Mouse (Mus musculus) E14TG2a.4 (cell line): ENCODE results near the gene Rnf215.
"Not testable (repeated sequence)": the region's sequence is repeated elsewhere in the genome, so short reads cannot be mapped to it uniquely, and the experiment has no call there.

ENCODE experiments used
- H3K27me3 ChIP-seq: 2 replicates; pipeline ENCODE4 v1.6.1; 2014; ENCODE audit warnings: low read length, control low read depth; ENCODE audit not compliant: insufficient read depth
- H3K36me3 ChIP-seq: 2 replicates; pipeline ENCODE4 v1.6.1; 2014; ENCODE audit warnings: low read length, control low read depth; ENCODE audit not compliant: insufficient read depth
- H3K4me1 ChIP-seq: replicated peaks from 2 replicates; pipeline ENCODE4 v1.6.1; 2014; ENCODE audit warnings: low read depth, low read length, control low read depth
- H3K4me3 ChIP-seq: replicated peaks from 2 replicates; pipeline ENCODE4 v1.5.1; 2014; ENCODE audit warnings: mild to moderate bottlenecking, low read length
- H3K9me3 ChIP-seq: 2 replicates; pipeline ENCODE4 v1.6.1; 2014; ENCODE audit warnings: low read length, control low read depth
- CTCF ChIP-seq: conservative IDR thresholded peaks from 2 replicates; pipeline ENCODE4 v1.5.1; 2014; ENCODE audit warnings: low read length
- NANOG ChIP-seq: IDR thresholded peaks from 2 replicates; pipeline ENCODE4 v1.6.1; 2014; ENCODE audit warnings: borderline replicate concordance, low read length, mixed read lengths
- POU5F1 ChIP-seq: IDR thresholded peaks from 2 replicates; pipeline ENCODE4 v1.6.1; 2014; ENCODE audit warnings: low read length, borderline replicate concordance

The Rnf215 gene

DNA sequence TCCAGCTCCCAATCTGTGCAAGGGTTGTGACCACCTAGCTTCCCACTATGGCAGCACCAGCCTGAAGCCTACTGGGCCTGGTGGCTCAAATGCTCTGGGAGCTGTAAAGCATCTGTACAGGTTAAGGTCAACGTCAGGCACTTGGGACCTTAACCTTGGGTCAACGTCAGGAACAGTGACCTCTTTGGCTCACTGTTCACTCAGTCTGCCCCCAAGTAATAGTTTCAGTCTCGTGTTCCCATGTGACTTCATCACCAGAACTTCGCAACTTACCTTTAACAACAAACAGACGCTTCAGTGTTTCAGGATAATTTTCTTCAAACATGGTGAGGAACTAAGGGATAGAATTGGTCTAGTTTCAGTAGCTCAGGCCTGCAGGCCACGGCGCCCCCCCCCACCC is 26.3 kb upstream of the Rnf215 start:
- Histone ChIP-seq H3K4me1 (0 out of 2 replicates have a peak, but pooled peaks cover 3% of the 10 kb centered on the region), H3K9me3 (no peaks in the 10 kb centered on the region), H3K36me3 (peaks cover 55% of the 10 kb centered on the region), H3K4me3 (no peak overlapping the region), H3K27me3 (no peaks in the 10 kb centered on the region)
- TF ChIP-seq NANOG, result no peak
- TF ChIP-seq POU5F1, result no peak
- TF ChIP-seq CTCF, result no peak

DNA sequence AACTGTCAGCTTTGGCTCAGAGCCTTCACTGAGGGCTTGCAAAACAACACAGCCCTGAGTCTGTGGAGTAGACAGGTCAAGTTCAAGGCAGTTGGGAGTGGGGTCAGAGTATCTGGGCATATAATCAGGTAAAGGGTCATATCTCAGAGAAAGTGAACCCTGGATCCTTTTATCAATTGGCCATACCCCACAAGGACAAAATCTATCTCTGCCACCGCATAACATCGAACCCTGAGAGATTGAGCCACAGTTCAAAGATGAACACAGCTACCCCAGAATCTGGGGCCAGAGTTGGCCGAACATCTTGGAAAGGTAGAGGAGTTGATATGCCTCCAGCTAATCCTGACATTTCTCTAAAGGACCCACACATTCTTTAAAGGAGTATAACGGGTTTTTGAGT is 23.0 kb upstream of the Rnf215 start:
- TF ChIP-seq CTCF (no peak), POU5F1 (no peak), NANOG (no peak)
- Histone ChIP-seq H3K27me3 (peaks cover 5% of the 10 kb centered on the region), H3K4me3 (no peak overlapping the region), H3K36me3 (peaks cover 49% of the 10 kb centered on the region), H3K9me3 (no peaks in the 10 kb centered on the region), H3K4me1 (no peaks in the 10 kb centered on the region)

DNA sequence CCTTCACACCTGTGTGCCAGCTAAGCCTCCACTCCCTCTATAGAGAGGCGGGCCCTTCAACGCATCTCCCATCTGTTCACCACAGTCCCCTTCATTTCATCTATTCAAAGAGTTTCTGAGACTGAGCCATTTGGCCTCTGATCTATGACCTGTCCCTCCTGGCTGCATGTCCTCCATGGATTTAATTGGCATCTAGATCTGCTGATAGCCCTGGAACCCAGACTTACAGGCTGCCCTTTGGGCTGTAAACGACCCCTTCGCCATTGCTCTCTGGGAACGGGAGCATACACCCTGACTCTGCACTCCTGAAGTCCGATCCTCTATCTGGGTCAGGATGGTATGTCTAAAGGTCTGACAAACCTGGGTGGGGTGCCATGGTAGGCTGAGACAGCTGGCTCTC is 22.1 kb upstream of the Rnf215 start:
- no peak overlapping the region for H3K4me3 ChIP-seq
- no peaks in the 10 kb centered on the region for H3K9me3 ChIP-seq
- H3K27me3 ChIP-seq, result peaks cover 13% of the 10 kb centered on the region
- peaks cover 4% of the 10 kb centered on the region for H3K4me1 ChIP-seq
- H3K36me3 ChIP-seq, result peaks cover 41% of the 10 kb centered on the region
- TF ChIP-seq POU5F1 (no peak), CTCF (no peak), NANOG (no peak)

DNA sequence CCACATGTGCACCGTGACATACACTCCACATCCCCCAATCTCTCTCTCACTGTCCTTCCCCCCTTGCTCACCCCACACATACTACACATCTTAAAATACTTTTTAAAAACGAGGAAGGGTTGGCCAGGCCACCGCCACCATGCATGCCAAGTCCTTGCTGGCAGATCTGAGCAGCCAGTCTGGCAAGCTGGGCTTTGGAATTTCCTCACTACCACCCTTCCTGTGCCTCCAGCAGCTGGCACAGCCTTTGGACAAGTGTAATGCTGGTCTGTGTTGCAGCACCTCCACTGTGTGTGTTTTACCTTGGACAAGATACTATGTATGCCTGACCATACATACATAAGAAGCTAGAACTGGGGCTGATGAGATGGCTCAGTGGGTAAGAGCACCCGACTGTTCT is 21.5 kb upstream of the Rnf215 start:
- no peaks in the 10 kb centered on the region for H3K9me3 ChIP-seq
- H3K4me1 ChIP-seq, result peaks cover 9% of the 10 kb centered on the region
- peaks cover 19% of the 10 kb centered on the region for H3K27me3 ChIP-seq
- no peak for TF ChIP-seq POU5F1
- no peak for TF ChIP-seq CTCF
- no peak for TF ChIP-seq NANOG
- no peak overlapping the region for H3K4me3 ChIP-seq
- H3K36me3 ChIP-seq, result peaks cover 35% of the 10 kb centered on the region

DNA sequence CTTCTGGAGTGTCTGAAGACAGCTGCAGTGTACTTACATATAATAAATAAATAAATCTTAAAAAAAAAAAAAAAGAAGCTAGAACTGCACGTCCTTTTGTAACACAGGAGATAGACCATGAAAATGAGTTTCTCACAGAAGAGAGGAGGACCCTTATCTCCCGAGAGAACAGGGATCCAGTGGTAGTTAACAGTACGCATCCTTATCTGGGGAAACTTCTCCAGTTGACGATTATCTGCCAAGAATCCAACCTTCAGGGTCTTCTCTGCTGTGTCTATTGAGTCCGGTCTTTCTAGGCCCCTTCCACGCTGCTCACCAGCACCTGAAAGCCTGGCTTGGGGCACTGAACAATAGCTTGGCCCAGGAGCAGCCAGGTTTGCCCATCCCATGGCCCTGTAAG is 21.0 kb upstream of the Rnf215 start:
- TF ChIP-seq POU5F1 (no peak), CTCF (no peak), NANOG (no peak)
- peaks cover 12% of the 10 kb centered on the region for H3K4me1 ChIP-seq
- H3K9me3 ChIP-seq, result no peaks in the 10 kb centered on the region
- peaks cover 30% of the 10 kb centered on the region for H3K36me3 ChIP-seq
- peaks cover 22% of the 10 kb centered on the region for H3K27me3 ChIP-seq
- no peak overlapping the region for H3K4me3 ChIP-seq

DNA sequence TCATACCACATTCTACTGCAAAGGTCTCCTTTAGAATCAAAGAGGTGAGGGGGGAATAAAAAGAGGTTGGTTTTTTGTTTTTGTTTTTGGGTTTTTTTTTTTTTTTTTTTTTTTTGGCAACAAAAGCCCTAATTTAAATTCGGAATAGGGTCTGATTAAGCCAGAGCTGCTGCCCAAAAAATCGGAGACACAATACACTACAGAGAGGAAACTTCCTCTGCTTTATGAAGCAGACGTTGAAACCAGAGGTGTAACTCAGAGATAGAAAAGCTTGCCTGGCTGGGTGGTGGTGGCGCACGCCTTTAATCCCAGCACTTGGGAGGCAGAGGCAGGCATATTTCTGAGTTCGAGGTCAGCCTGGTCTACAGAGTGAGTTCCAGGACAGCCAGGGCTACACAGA is 20.5 kb upstream of the Rnf215 start:
- H3K4me1 ChIP-seq, result peaks cover 18% of the 10 kb centered on the region
- not testable (repeated sequence) for H3K9me3 ChIP-seq, H3K4me3 ChIP-seq
- H3K27me3 ChIP-seq, result peaks cover 28% of the 10 kb centered on the region
- peaks cover 25% of the 10 kb centered on the region for H3K36me3 ChIP-seq

DNA sequence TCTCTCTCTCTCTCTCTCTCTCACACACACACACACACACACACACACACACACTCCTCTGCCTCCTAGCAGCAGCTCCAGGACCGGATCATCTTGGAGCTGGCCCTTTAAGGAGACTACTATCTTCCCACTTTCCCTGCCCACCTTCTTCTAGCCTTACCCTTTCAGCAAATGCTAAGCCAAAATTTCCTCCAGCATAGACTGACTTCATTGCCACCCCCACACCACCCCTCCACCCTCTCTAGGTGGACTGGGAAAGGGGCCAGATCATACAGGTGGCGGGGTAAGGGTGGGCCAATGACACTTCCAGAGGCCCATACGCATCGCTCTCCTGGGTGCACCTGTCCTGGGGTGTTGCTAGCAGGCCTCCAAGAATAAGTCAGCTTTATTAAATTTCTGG is 19.6 kb upstream of the Rnf215 start:
- H3K9me3 ChIP-seq, result no peaks in the 10 kb centered on the region
- peaks cover 25% of the 10 kb centered on the region for H3K4me1 ChIP-seq
- peaks cover 25% of the 10 kb centered on the region for H3K36me3 ChIP-seq
- TF ChIP-seq CTCF (no peak), NANOG (no peak), POU5F1 (no peak)
- H3K4me3 ChIP-seq, result no peak overlapping the region
- peaks cover 34% of the 10 kb centered on the region for H3K27me3 ChIP-seq

DNA sequence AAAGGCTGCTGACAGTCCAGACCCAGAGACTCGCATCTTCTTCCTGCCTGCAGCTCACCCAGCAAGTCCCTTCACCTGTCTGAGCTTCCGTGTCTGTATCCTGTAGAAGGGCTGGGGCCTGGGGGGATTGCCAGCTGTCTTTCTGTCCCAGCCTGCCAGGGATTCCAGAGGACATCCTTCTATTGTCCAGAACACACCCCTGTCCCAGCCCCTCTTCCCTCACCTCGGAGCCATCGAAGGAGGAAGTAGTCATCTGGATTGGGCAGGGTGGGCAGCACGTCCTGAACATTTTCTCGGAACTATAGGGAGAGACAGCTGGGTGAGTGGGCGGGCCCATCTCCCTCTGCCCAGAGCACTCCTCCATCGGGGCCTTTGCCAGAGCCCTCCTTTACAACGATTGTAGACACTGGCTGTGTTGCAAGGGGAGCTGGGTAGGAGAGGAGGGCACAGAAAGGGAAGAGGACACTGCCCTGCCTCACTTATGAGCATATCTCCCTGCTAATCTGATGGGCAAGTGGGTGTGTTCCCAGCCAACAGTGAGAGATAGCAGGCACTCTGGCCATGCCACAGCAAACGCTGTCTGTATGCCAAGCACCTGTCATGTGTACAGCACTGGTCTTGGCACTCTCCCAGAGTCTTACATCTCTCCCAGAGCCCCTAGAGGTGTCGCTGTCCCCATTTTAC is 18.4 kb upstream of the Rnf215 start:
- Histone ChIP-seq H3K4me1 (peaks cover 32% of the 10 kb centered on the region), H3K9me3 (no peaks in the 10 kb centered on the region), H3K36me3 (peaks cover 20% of the 10 kb centered on the region), H3K4me3 (no peak overlapping the region), H3K27me3 (peaks cover 34% of the 10 kb centered on the region)
- TF ChIP-seq NANOG (no peak), CTCF (no peak), POU5F1 (no peak)

DNA sequence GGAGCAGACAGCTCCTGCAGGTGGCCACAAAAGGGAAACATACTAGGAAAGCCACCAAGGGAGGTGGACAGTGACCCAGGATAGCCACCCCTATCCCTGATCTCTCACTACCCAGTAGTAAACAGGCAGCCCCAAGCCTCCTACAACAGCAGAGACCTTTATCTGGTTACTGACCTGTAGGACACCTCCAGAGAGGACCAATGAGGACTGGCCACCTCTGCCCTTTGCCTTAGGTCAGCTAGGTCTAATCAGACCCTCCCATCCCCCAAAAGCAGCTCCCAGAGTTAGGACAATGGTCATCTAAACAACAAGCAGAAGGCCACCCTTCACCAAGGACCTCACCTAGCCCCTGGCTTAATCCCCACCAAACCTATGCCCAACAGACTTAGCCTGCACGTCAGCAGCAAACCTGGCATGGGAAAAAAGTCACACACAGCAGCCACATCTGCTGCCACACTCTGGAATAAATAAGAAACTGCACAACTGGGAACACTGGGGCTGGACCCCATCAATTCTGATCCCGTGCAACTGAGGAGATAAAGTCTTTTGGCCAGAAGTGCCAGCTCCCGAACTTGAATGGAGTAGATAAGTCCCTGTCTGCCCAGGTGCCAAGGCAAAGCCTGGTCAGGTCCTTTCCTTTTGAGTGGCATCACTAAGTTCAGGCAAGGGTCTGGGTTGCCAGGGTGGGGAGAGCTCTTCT is 17.5 kb upstream of the Rnf215 start:
- peaks cover 41% of the 10 kb centered on the region for H3K4me1 ChIP-seq
- peaks cover 17% of the 10 kb centered on the region for H3K36me3 ChIP-seq
- H3K4me3 ChIP-seq, result peak overlapping the region; percentile 81; the same call in 1 of the 2 replicates
- no peaks in the 10 kb centered on the region for H3K9me3 ChIP-seq
- H3K27me3 ChIP-seq, result peaks cover 34% of the 10 kb centered on the region
- no peak for TF ChIP-seq POU5F1
- no peak for TF ChIP-seq CTCF
- no peak for TF ChIP-seq NANOG
